Mouse (Mus musculus): ENCODE data around the gene Fam166b.

DNA sequence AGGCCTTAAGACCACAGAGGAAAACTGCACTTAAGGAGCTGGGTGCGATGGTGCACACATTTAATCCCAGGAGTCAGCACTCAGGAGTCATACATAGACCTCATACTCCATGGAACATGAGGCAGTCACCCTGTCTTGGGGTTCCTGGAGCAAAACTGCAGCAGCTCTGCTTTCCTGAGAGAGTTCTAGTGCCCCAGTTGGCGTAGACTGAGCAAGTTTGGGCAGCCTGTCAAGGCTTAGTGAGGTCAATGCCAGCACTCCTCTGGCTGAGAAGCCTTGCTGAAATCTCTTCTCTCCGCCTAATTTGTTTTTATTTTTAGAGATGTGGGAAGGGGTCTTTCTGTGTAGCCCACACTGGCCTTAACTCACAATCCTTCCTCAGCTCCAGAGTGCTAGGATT is 19.6 kb upstream of the Fam166b start:
- TF ChIP-seq CTCF (IDR thresholded peaks at IDR 0.05; ENCODE audit: low read depth, low read length) = no peak
- TF ChIP-seq POLR2A (IDR thresholded peaks at IDR 0.05; ENCODE audit: borderline replicate concordance, low read depth, low read length) = no peak
